Mouse (Mus musculus) midbrain, embryonic 11.5 days (tissue): ENCODE data around the gene Rab14. TPM values are rescaled to one million over a fixed set of nuclear protein-coding genes. Genes with fewer than 3 reads are reported as not detected.

Experiments used
- ATAC-seq: fragments of 200-750 bp; cut with Nextera tagmentation; 2 replicates; pipeline ENCODE4 v1.8.0; 2017; ENCODE audit warnings: moderate TSS enrichment, moderate library complexity; ENCODE audit not compliant: low FRiP score
- DNase-seq: peaks from one replicate; pipeline ENCODE4 v3.0.0; 2015; ENCODE audit warnings: low spot score; ENCODE audit errors: missing footprints
- H3K27ac ChIP-seq: fragments of 300-500 bp; sonication (generic); 2 replicates; pipeline ENCODE4 v1.5.1; 2014; ENCODE audit warnings: low read depth, low read length
- H3K27me3 ChIP-seq: fragments of 300-500 bp; sonication (generic); 2 replicates; pipeline ENCODE4 v1.6.1; 2014; ENCODE audit warnings: mild to moderate bottlenecking, low read length, moderate library complexity, mixed read lengths; ENCODE audit not compliant: control insufficient read depth, insufficient read depth
- H3K36me3 ChIP-seq: fragments of 300-500 bp; sonication (generic); 2 replicates; pipeline ENCODE4 v1.6.1; 2014; ENCODE audit warnings: mild to moderate bottlenecking, low read length, moderate library complexity, mixed read lengths; ENCODE audit not compliant: control insufficient read depth, insufficient read depth
- H3K4me1 ChIP-seq: fragments of 300-500 bp; sonication (generic); 2 replicates; pipeline ENCODE4 v1.6.1; 2014; ENCODE audit warnings: low read length; ENCODE audit not compliant: control insufficient read depth, insufficient read depth
- H3K4me2 ChIP-seq: fragments of 300-500 bp; sonication (generic); 2 replicates; pipeline ENCODE4 v1.6.1; 2014; ENCODE audit warnings: mild to moderate bottlenecking, moderate library complexity
- H3K4me3 ChIP-seq: fragments of 300-500 bp; sonication (generic); 2 replicates; pipeline ENCODE4 v1.5.1; 2014; ENCODE audit warnings: low read depth, low read length
- H3K9ac ChIP-seq: fragments of 300-500 bp; sonication (generic); 2 replicates; pipeline ENCODE4 v1.6.1; 2014; ENCODE audit warnings: low read length
- H3K9me3 ChIP-seq: fragments of 300-500 bp; sonication (generic); 2 replicates; pipeline ENCODE4 v1.6.1; 2016; ENCODE audit warnings: low read length; ENCODE audit not compliant: control insufficient read depth
- WGBS: fragments of 180-500 bp; shearing (Covaris S2); extraction: QIAGEN DNeasy Blood & Tissue Kit; methylation state at CpG from one replicate; pipeline ENCODE4 v1.1.7; 2014; 5-methylcytosine and 5-hydroxymethylcytosine counted together
- polyA plus RNA-seq: library from polyadenylated mRNA; unstranded; fragments of >200 nt; fragmentation: Nextera tagmentation; extraction: Ambion mirVana; gene quantifications from 2 replicates; pipeline ENCODE4 v1.2.1, GENCODE M21; 2014

Gene Rab14
- polyA plus RNA-seq, 1 experiment from 2014 or later: 283 TPM

DNA sequence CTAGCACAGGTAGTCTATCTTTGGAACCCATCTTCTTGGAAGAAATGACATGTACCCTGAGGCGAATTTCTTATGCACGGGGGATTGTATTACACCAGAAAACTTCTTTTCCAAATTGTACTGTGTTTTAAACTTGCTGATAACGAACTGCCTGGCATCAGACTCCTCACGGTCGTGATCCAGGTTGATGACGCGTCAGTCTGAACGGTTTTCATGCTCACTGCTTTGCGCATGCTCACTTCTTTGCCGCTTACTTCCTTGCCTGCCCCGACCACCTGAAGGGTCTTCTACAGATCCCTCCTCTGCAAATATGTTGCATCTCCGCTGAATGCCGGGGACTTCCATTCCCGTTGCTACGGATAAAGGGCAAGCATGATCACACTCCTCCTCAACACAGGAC lies 23.4 kb upstream of the Rab14 start:
- WGBS: 94% methylated on average over 15 of the region's 15 CpGs
- Histone ChIP-seq H3K4me1 (no peaks in the 10 kb centered on the region; the same call in 1 of the 2 replicates), H3K4me3 (no peak overlapping the region), H3K36me3 (no peaks in the 10 kb centered on the region), H3K27ac (no peak overlapping the region), H3K27me3 (no peaks in the 10 kb centered on the region), H3K9ac (no peak overlapping the region), H3K4me2 (no peak overlapping the region), H3K9me3 (no peaks in the 10 kb centered on the region)
- ATAC-seq (no peak), DNase-seq (no peak)

DNA sequence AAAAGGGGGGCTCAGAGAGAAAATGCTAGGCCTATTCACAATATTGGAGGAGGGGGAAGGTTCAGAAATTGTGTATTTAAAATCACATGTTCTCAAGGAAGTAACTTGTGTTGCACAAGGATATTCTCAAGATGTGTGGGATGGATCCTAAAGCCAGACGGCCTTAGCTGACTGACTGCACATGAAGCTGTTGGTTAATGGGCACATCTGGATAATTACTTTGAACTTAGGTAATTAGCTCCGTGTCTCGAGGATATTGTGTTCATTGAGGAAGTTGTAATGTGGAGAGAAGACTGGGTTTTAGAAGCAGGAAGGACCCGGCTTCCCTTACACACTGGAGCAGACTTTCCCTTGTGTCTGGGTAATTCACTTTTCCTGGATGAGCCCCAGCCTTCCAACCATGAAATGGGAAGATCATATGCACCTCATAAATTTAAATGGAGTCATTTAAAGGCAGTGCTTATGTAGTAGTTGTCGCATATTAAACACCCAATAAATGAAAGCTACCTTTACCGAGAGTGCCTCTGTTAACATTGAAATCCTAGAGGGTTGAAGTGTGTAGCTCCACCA lies 22.0 kb upstream of the Rab14 start:
- Histone ChIP-seq H3K9me3 (no peaks in the 10 kb centered on the region), H3K27ac (no peak overlapping the region), H3K27me3 (no peaks in the 10 kb centered on the region), H3K9ac (no peak overlapping the region), H3K4me1 (no peaks in the 10 kb centered on the region; the same call in 1 of the 2 replicates), H3K4me3 (no peak overlapping the region), H3K4me2 (no peak overlapping the region), H3K36me3 (no peaks in the 10 kb centered on the region)
- 85% methylated on average over 6 of the region's 6 CpGs for WGBS
- DNase-seq (no peak), ATAC-seq (no peak)

DNA sequence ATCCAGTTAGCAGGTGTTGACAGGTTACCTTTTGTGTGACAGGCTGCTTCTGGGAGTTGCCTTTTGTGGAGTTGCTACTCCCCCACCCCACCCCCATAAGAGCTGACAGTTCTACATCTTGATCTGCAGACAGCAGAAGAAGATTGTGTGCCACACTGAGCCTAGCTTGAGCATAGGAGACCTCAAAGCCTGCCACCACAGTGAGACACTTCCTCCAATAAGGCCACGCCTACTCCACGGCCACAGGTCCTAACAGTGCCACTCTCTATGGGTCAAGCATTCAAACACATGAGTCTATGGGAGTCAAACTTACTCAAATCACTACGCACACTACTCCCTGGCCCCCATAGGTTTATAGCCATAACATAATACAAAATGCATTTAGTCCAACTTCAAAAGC lies 17.8 kb upstream of the Rab14 start:
- peaks cover 3% of the 10 kb centered on the region; the same call in 1 of the 2 replicates for H3K4me1 ChIP-seq
- ATAC-seq (no peak), DNase-seq (no peak)
- H3K4me3 ChIP-seq: no peak overlapping the region
- no peak overlapping the region for H3K9ac ChIP-seq
- H3K4me2 ChIP-seq: no peak overlapping the region
- 92% methylated on average over 3 of the region's 3 CpGs for WGBS
- H3K36me3 ChIP-seq: no peaks in the 10 kb centered on the region
- H3K9me3 ChIP-seq: peaks cover 2% of the 10 kb centered on the region; the same call in 1 of the 2 replicates
- H3K27ac ChIP-seq: no peak overlapping the region
- no peaks in the 10 kb centered on the region for H3K27me3 ChIP-seq

DNA sequence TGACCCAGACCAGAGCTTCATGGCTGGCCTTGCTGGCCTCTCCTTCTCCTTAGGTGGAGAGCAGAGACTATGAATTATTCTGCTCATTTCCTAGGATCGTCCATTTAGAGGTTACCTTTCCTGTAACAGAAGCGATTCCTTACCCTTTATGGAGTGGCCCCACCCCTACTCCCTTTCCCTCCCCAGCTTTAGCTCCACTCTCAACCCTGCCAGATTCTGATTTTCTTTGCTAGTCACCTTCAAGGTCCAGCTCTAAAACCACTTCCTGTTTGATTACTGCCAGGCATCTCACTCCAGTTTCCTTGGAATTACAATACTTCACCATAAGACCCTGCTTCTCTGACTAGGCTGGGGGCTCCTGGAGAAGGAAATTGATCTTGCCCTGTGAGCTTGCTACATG lies 15.8 kb upstream of the Rab14 start:
- no peak overlapping the region for H3K4me3 ChIP-seq
- no peak overlapping the region for H3K4me2 ChIP-seq
- no peak overlapping the region for H3K27ac ChIP-seq
- no peak for ATAC-seq
- H3K9me3 ChIP-seq: peaks cover 2% of the 10 kb centered on the region; the same call in 1 of the 2 replicates
- WGBS: 93% methylated on average over 2 of the region's 2 CpGs
- no peak for DNase-seq
- H3K9ac ChIP-seq: no peak overlapping the region
- no peaks in the 10 kb centered on the region for H3K27me3 ChIP-seq
- no peaks in the 10 kb centered on the region for H3K36me3 ChIP-seq
- H3K4me1 ChIP-seq: peaks cover 3% of the 10 kb centered on the region; the same call in 1 of the 2 replicates

DNA sequence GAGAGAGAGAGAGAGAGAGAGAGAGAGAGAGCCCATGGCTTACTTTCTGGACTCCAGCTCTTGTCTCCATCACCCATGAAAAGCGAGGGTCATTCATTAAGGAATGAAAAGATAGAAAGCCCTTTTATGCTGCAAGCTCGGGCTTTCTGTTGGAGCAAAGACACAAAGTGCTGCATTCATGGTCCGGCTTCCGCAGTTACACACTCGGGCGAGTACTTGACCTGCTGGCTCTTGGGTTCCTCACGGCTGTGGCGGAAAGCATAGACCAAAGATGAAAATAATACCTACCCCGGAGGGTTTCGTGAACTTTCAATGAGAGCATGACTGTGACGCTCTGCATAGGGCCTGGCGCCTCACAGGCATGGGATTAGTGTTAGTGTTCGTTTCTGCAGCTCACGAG lies 14.4 kb upstream of the Rab14 start:
- H3K4me2 ChIP-seq: peak overlapping the region; percentile 23
- H3K36me3 ChIP-seq: no peaks in the 10 kb centered on the region
- WGBS: 37% methylated on average over 14 of the region's 14 CpGs
- no peak overlapping the region for H3K4me3 ChIP-seq
- H3K9me3 ChIP-seq: peaks cover 2% of the 10 kb centered on the region; the same call in 1 of the 2 replicates
- ATAC-seq (0 out of 2 replicates have a peak, but pooled peaks have one; percentile 30), DNase-seq (peak; percentile 91)
- H3K27me3 ChIP-seq: no peaks in the 10 kb centered on the region
- H3K27ac ChIP-seq: peak overlapping the region; percentile 60; the same call in 1 of the 2 replicates
- H3K4me1 ChIP-seq: peaks cover 3% of the 10 kb centered on the region; the same call in 1 of the 2 replicates
- H3K9ac ChIP-seq: peak overlapping the region; percentile 21; the same call in 1 of the 2 replicates

DNA sequence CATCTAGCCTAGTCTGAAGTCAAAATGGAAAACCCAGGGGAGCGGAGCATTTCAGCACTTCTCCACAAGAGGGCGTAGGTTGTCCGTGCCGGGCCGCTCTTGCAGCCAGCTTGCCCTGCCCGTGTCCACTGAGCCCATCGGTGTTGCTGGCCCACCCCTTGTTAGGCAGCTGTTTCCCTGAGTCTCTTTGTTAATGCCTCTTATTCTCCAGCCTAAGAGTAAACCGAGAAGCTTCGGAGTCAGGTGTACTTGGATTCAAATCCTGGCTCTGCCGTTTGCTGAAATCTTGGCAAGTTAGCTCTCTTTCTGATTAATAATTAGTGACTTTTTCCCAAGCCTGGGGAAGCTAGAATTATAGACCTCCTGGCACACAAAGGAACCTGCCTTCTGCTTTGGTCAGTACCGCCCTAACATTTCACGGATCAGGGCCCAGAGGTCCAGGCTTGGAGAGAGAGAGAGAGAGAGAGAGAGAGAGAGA lies 14.0 kb upstream of the Rab14 start:
- Histone ChIP-seq H3K4me3 (no peak overlapping the region), H3K9ac (peak overlapping the region; percentile 21; the same call in 1 of the 2 replicates)
- WGBS: 4% methylated on average over 12 of the region's 12 CpGs

DNA sequence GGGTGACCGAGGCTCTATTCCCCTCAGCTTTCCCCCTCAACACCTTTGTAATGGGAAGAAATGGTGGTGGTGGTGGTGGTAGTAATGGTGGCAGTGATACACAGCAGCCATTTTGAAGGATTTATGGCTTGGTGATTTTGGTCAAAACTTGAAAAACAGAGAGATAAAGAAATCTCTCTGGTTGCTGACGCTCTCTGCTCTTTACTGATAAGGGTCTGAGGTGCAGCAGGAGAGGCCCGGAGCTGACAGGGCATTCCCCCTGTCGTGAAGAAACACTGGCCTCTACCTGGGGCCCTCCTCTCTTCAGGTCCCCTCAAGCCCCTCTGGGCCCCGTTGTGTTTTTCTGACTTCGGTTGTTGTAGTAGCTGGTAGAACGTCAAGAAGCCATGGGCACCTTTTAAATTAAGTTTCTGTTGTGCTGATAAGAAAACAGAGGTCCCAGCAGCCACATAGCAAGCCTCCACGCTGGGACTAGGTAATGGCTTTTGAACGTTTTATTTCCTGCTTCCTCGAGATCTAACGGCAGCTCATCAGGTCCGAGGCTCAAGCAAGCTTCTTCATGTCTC lies 12.5 kb upstream of the Rab14 start:
- no peak overlapping the region for H3K4me3 ChIP-seq
- H3K27me3 ChIP-seq: no peaks in the 10 kb centered on the region
- H3K9me3 ChIP-seq: peaks cover 2% of the 10 kb centered on the region; the same call in 1 of the 2 replicates
- WGBS: 88% methylated on average over 12 of the region's 12 CpGs
- no peak overlapping the region for H3K27ac ChIP-seq
- no peak for ATAC-seq
- no peaks in the 10 kb centered on the region for H3K36me3 ChIP-seq
- no peak for DNase-seq
- H3K4me1 ChIP-seq: peaks cover 3% of the 10 kb centered on the region; the same call in 1 of the 2 replicates
- H3K4me2 ChIP-seq: no peak overlapping the region
- no peak overlapping the region for H3K9ac ChIP-seq

More for the DNA sequence above, 14.0 kb upstream of the Rab14 start:
- Histone ChIP-seq H3K4me2 (peak overlapping the region; percentile 23), H3K9me3 (peaks cover 2% of the 10 kb centered on the region; the same call in 1 of the 2 replicates), H3K27ac (peak overlapping the region; percentile 60), H3K36me3 (no peaks in the 10 kb centered on the region), H3K27me3 (no peaks in the 10 kb centered on the region), H3K4me1 (peaks cover 3% of the 10 kb centered on the region; the same call in 1 of the 2 replicates)
- ATAC-seq (peak; percentile 89), DNase-seq (peak; percentile 100)

DNA sequence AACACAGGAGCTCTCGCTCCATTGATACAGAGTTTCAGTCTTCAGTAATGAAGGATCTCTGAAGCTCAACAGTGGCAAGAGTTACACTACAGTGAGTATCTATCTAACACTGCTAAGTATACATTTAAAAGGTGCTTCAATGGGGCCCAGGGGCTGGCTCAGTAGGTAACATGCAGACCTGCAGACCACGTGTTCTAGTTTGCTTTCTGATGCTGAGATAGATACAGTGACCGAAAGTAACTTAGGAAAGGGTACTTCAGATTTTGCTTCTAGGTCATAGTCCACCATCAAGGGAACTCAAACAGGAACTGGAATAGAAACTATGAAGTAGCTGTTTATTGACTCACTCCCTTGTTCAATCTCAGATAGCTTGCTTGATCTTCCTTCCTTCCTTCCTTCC lies 10.8 kb upstream of the Rab14 start:
- Histone ChIP-seq H3K4me3 (no peak overlapping the region), H3K9ac (no peak overlapping the region), H3K36me3 (no peaks in the 10 kb centered on the region), H3K4me2 (no peak overlapping the region), H3K9me3 (no peaks in the 10 kb centered on the region), H3K4me1 (peaks cover 3% of the 10 kb centered on the region; the same call in 1 of the 2 replicates), H3K27ac (no peak overlapping the region), H3K27me3 (no peaks in the 10 kb centered on the region)
- DNase-seq (no peak), ATAC-seq (no peak)
- 85% methylated on average over 3 of the region's 3 CpGs for WGBS

DNA sequence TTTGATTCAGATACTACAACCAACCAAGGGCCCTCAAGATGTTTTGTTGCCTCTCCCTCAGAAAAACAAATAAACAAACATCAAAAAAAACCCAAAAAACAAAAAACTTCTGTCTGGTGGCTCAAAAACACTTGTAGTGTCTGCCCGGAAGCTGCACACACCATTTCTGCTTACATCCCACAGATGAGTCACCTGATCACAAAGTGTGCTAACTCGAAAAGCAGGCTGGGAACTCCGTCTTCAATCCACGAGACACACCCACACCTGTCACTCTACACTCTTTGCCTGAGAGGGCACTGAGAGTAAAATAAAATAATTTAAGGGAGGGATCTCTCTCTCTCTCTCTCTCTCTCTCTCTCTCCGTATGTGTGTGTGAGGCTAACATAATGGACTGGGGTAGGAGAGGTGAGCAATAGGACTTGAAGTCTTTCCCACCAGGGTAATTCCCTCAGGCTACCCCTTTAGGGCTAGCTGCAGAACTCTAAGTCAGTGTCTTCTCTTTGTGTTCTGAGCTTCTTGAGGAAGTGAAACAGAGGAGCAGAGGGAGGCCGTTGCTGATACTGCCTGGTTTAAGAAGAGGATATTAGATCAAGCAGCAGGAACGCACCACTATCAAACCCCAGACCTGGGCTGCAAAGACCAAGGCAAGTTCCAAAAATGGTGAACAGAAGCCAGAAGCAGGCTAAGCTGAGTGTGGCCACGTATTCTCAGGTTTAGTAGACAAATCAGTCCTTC lies 8.2 kb upstream of the Rab14 start:
- Histone ChIP-seq H3K4me2 (no peak overlapping the region), H3K9me3 (no peaks in the 10 kb centered on the region), H3K27me3 (no peaks in the 10 kb centered on the region), H3K9ac (no peak overlapping the region), H3K4me1 (no peaks in the 10 kb centered on the region), H3K27ac (no peak overlapping the region), H3K4me3 (no peak overlapping the region), H3K36me3 (no peaks in the 10 kb centered on the region)
- no peak for ATAC-seq
- DNase-seq: no peak
- WGBS: 77% methylated on average over 8 of the region's 8 CpGs
